Mouse (Mus musculus): Measurements from ENCODE around the gene Ints1.

The Ints1 gene

DNA sequence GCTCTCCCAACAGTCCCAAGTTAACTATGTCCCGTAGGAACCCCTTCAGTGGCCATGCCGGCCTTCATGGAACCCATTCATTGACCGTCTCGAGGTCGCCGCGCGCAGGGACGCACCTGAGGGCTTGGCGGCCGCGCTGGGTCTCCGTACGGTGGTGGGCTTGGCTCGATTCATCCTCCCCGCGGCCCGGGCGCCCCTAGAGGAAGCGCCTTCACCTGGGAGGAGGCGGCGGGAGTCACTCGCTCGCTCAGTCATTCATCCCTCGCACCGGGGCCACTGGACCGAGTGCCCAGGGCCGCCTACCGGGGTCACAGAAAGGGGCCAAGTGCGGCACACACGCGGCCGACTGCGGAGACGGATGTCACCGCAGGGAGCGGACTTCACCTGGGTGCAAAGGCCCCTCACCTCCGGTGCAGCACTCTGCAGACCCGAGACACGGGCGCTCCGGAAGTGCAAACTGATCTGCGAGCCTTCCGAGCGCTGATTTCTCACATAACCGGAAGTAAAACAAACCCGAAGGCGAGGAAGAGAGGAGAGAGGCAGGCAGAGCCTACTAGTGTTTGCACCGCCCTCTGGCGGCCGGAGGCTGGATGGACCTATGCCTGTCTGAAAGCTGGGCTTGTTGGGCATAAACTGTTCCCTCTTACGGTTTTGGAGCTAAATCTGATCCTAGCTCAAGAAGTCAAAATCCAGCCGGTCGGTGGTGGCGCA lies at the start of gene Ints1:
TSS of gene Ints1 (minus strand) at position 459 of the 711 bp plus-strand sequence.
- peak; percentile 90 for DNase-seq (ENCODE audit: low read depth, low spot score)

DNA sequence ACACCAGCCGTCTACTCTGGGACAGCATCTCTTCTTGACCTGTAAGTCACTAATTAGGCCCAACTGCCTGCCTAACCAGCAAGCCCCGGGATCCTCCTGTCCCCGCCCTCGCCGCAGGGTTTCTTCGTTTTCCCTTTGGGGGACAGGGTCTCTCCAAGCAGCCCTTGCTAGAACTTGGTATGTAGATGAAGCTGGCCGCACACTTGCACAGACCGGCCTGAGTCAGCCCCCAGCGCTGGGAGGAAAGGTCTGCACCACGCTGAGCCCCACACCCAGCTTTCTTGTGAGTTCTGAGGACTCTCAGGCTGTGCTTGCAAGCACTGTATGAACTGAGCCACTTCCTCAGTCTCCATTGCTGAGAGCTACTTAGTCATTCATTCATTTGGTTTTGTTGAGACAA lies 49.1 kb upstream of the Ints1 start:
- no peak for DNase-seq (ENCODE audit: low read depth, low spot score)

DNA sequence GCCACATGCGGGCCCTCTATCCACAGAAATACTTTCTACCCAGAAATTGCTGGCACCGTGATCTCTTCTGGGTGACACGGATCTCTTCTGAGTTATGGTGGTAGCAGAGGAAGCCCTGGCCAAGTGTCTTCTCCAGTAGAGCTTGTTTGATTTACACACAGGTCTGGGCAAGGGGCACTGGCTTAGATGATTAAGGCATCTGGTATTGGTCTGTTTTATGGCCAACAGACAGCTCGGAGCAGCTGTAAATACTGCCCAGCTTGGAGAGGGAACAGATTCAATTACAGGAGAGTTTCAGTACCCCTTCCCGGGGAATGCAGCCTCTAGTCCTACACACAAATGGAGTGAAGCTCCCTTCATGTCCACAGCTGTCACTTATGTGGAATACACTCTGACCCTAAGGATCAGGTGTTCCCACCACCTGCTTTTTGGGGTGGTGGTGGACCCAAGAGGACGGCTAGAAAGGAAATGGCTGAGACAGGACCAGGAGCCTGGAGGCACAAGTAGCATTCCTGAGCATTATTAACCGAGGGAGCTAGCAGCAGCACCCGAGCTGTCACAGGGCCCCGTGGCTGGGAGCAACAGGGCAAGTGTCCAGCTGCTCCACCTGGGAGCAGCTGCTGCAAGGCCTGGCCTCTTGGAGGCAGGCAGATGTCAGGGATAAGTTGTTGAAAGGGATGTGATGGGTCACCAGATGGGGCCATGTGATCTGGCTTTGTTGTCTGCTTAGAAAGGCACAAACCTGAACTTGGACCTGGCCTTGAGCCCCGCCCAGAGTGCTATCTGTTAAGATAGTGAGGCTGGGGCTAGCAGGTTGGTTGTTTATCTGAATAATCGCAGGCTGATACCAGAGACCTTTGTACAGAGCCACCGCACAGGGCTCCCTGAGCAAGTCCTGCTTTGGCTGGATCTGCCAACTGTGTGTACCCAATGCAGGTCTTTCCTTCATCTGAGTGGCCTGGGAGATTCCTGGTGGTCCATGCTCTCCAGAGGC lies 46.3 kb upstream of the Ints1 start:
- DNase-seq (ENCODE audit: low read depth, low spot score), result no peak

- no peak for DNase-seq (ENCODE audit: low read depth, low spot score)
Observed at GRCm38 (mm10) chr5:139819538-139820181, 44.2 kb upstream of the Ints1 start, which contains the start of gene Tmem184a. TSS of gene Tmem184a (minus strand) at chr5:139819917.

GRCm38 (mm10) chr5:139818801-139819200 lies 43.3 kb upstream of the Ints1 start:
- DNase-seq (ENCODE audit: low read depth, low spot score), result no peak

- no peak for DNase-seq (ENCODE audit: low read depth, low spot score)
Observed at GRCm38 (mm10) chr5:139818056-139818455, 42.6 kb upstream of the Ints1 start.

DNA sequence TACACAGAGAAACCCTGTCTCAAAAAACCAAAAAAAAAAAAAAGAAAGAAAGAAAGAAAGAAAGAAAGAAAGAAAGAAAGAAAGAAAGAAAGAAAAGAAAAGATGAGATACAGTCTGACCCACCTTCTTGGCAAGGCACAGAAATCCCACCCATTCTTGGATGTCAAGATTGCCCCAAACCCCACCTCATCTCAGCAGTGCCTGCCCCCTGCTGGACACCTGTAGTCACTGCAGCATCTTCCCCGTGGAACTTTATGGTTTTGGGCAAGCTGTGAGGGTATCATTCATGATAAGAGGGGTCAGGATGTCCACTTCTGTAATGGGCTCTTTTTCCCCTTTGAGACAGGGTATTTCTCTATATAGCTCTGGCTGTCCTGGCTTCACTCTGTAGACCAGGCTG lies 41.8 kb upstream of the Ints1 start:
- DNase-seq (ENCODE audit: low read depth, low spot score), result no peak

GRCm38 (mm10) chr5:139816445-139816844 lies 41.0 kb upstream of the Ints1 start:
- no peak for DNase-seq (ENCODE audit: low read depth, low spot score)

DNA sequence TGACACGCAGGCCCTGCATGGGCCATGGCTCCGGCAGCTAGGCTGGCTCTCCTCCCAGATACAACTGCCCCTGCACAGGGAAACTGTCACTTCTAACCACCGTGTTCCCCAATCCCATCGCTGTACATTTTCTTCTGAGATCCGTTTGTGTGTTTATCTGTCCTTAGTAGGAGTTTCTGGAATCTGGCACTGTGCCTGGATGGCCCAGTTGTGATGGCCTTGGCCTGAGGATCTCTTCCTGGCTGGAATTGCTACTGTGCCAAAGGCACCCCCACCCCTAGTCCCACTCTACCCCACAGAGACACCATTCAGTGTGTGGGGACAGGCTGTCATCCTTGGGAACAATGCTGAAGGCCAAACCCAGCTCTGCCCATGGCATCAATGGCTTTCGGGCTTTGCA lies 40.5 kb upstream of the Ints1 start:
- DNase-seq (ENCODE audit: low read depth, low spot score), result no peak

DNA sequence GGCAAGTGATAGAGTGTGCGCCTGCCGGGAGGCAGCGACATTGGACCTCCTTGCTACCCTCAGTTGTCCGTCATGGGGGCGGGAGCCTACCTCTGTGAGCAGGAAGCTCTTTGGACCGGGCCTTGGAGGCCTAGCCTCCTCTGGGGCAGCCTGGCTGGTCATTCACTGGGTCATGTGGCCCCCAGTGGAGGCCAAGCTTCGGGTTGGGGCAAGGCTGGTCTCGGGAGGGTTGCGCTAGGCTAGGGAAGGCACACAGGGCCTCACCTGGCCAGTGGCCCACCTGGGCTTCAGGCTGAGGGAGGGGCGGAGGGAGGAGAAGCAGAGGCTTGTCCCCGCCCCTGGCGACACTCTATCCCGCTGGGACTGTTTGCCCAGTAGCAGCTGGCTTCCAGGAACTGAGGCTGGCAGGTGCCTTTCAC lies 38.5 kb upstream of the Ints1 start:
- no peak for DNase-seq (ENCODE audit: low read depth, low spot score)

DNA sequence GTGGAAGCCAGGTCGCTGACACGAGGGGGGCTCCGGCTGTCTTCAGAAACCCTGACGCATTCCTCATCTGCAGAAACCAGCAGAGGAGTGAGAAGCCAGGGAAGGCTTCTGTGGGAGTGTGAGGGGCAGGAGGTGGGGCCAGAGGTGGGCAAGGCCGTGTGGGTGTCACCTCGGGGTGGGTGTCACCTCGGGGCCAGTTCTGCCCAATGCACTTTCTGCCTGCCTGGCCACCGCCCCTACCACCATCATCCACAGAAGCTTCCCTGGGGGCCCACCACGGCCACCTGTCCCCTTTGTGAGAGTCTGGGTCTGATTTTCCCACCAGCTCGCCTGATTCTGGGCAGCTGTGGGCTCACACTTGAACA lies 37.6 kb upstream of the Ints1 start:
- DNase-seq (ENCODE audit: low read depth, low spot score), result no peak

DNA sequence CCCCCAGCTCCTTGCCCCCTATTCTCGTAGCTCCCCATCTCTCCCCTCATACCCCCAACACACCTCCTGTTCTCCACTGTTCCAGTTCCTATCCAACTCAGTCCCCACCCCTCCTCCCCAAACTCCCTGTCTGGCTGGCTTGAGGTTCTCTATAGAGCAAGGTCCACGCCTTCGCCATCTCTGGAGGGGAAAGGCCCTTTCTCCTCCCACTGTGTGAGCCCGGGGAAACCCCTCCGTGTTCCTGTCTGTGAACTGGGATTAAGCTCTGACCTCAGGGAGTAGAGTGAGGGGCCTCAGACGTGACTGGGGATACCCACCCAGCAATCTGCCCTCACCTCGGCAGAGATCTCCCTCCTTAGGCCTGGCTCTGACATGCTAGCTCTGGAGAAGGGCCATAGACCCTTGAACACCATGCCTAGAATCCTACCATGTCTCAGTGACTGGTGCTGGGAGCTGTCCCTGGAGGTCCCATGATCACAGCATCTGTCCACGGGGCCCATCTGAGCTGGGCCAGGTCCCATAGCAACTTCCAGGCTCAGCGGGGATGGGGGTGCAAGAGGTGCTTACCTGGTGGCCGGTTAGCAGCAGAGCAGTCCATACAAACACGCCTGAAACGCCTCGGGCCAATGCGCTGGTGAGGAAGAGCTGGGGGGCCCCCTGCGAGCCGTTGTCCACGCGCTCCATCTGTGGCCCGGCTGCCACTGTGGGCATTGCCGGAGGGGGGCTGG lies 37.1 kb upstream of the Ints1 start:
- DNase-seq (ENCODE audit: low read depth, low spot score), result no peak

GRCm38 (mm10) chr5:139811677-139812397 lies 36.4 kb upstream of the Ints1 start:
- DNase-seq (ENCODE audit: low read depth, low spot score), result no peak

DNA sequence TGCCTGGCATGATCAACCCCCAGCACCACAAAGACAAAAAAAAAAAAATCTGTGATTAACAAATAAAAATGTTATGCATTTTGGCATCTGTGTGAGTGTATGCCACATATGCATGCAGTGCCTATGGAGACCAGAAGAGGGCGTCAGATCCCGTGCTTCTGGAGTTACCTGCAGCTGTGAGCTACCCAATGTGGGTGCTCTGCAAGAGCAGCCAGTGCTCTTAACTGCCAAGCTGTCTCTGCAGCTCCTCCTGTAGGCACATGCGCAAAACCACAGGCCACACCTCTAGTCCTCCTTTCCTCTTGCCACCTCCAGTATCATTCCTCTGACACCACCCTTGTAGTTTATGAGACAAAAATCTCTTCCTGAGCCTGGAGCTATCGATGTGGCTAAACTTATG lies 33.9 kb upstream of the Ints1 start:
- no peak for DNase-seq (ENCODE audit: low read depth, low spot score)

DNA sequence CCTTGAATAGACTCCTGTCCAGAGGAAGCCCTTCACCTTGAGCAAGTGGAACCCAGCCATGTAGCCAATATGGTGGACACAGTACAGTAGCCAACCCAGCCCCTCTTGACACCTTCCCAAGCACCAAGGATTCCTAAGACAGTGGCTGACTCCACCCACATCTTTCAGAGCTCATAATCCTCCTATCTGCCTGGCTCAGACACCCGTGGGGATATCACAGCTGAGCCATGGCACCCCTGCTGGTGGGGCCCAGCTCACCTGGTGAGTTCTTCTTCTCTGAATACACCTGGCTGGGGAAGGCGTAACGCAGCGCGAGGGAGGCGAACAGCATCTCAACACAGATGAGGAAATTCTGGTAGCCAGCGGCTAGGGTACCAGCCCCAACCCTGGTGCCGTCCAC lies 30.4 kb upstream of the Ints1 start:
- DNase-seq (ENCODE audit: low read depth, low spot score), result no peak

DNA sequence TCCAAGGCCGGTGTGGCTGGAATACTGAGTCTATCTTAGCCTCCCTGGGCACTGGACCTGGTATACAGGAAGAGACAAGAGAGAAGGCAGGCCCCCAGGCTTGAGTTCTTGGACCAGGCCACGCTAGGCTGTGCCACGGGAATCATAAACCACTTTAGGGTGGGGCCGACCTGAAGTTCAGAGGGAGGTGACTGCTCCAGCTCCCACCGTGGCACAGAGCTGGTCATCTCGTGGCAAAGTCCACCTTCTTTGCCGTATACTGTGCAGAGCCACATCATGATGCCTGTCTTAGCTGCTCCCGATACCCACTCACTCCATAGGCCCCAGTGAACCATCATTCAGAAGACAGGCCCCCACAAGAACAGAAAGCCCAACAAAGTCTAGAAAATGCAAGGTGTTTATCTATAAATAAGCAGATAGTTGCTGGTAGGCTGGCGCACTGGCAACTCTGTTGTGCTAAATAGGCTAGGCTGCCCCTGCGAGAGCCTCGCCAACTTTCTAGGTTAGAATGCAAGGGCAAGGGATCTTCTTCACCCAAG lies 29.2 kb upstream of the Ints1 start:
- no peak for DNase-seq (ENCODE audit: low read depth, low spot score)

GRCm38 (mm10) chr5:139804107-139804551 lies 28.7 kb upstream of the Ints1 start:
- no peak for DNase-seq (ENCODE audit: low read depth, low spot score)

DNA sequence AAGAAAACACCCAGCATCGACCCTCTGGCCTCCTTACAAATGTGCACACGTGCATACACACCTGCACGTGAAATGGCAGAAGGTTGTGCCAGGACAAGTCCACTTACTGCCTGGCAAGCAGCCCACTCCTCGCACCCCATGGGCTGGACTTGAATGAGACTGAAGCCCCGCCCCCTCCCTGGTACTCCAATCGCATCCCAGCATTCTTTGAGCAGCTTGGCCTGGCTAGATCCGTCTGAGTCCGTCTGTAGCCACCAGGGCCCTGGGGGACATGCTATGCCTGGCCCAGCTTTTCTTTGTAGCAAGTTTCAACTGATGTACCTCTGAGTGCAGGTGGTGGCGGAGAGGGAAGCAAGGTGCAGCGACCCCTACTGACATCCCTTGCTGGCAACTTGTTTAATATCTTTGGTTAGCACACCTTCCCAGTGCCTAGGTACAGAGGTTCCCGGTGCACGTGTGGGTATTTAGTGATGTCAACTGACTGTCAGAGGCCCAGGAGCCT lies 28.2 kb upstream of the Ints1 start:
- DNase-seq (ENCODE audit: low read depth, low spot score), result peak; percentile 52

GRCm38 (mm10) chr5:139803165-139803564 lies 27.7 kb upstream of the Ints1 start:
- DNase-seq (ENCODE audit: low read depth, low spot score), result no peak

DNA sequence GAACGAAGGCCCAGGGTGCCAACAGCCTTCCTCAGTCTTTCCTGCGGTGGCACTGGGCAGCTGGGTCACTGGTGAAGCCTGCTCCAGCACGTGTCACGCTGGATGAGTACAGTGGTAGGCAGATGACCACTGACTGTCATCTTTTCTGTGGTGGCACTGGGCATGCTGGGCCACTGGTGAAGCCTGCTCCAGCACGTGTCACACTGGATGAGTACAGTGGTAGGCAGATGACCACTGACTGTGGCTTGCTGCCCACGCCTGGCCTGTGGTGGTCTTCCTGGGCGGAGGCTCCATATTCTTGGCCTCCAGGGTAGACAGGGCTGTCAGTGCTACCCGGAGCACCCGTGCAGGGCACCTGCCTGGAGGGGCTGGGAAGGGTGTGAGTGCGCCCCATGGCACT lies 26.4 kb upstream of the Ints1 start:
- no peak for DNase-seq (ENCODE audit: low read depth, low spot score)

All from retina, postnatal 7 days (tissue).